Mouse (Mus musculus) heart, postnatal 14 days (tissue): ENCODE measurements around the gene Nfia. TPM values are rescaled to one million over a fixed set of nuclear protein-coding genes. Genes with fewer than 3 reads are reported as not detected.
A peak's percentile ranks its signal among the peaks of the same experiment; 100 is the strongest.

Experiments
- DNase-seq, 2 experiments: peaks; one replicate each; pipeline ENCODE4 v3.0.0; 2021 to 2022
- intact Hi-C: fragments of 180-260 bp; cut with DNase I; formaldehyde crosslinking; loops from one replicate; pipeline ENCODE4 v1.15.1; 2025
- total RNA-seq, 2 experiments: library from RNA; stranded (reverse); gene quantifications; 2 replicates each; pipeline ENCODE4 v1.2.3; 2021

Gene Nfia
- total RNA-seq, 2 experiments from 2014 or later, result 159 to 170 TPM

GRCm38 (mm10) chr4:97962856-97963255 lies 190.3 kb downstream of the Nfia start:
- no peak for DNase-seq
- intact Hi-C loops, result no loop called here

GRCm38 (mm10) chr4:97963951-97964350 lies 191.4 kb downstream of the Nfia start:
- intact Hi-C loops, result no loop called here
- no peak for DNase-seq

DNA sequence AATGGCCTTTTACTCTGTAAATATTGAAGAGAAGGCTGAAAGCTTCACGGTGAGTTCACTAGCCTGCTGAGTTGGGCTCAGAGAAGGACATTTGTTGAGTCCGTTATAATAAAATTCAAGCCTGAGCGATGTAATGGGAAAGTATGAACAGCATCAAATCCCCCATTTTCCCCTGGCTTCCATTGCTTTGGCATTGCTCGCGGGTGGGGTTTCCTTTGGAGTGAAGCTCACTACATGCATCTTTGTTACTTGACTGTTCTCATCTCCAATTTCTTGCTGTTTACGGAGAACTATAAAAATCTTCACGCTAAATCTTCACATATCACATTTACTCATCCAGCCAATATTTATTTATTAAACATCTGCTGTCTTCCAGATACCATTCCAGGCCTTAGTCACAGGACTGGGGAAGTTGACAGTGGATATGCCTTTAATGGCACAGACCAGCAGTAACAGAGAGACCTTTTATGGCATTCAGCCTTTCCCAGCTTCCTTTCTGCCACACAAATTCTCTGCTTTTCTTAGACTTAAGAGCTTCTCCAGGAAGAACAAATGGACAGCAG lies 196.3 kb downstream of the Nfia start:
- DNase-seq, result no peak

GRCm38 (mm10) chr4:97973064-97973463 lies 200.5 kb downstream of the Nfia start:
- intact Hi-C loops, result no loop called here
- DNase-seq, result no peak

More for the DNA sequence above, 196.3 kb downstream of the Nfia start:
- intact Hi-C loops, result no loop called here

DNA sequence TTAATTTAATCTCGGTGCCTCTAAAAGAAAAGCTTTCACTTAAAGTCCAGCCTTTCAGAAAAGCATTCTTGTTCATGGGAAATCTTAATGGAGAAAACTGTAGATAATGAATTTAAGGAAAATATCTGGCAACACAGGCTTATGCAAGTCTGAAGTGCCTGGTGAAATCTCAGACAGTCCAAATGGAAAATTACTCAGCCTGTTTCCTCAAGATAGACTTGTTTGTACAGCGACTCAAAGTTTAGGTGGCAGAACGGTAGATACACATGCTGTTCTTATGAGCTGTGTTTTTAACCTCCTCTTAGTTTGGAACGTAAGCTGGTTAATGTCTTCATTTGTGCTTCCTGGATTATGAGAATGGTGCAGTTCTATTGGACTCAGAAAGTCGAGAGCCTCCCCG lies 201.5 kb downstream of the Nfia start:
- DNase-seq, result no peak
- intact Hi-C loops, result no loop called here

DNA sequence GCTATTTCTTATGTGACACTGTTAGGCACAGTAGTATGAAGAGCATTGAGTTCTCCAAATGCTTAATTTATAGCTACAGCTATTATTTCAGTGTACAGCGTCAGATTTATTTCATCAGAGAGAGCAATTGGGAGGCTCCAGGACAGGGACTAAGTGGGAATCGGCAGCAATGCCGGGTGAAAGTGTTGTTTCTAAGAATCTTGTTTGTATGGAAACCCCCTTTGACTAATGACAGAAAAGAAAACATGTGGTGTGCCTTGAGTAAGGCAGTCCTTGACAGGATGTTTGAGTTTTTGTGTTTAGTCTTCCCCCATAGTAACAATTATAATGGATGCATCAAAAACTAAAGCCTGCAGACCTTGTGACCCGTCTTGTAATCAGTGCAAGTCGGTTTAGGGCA lies 204.4 kb downstream of the Nfia start:
- intact Hi-C loops, result no loop called here
- no peak for DNase-seq

DNA sequence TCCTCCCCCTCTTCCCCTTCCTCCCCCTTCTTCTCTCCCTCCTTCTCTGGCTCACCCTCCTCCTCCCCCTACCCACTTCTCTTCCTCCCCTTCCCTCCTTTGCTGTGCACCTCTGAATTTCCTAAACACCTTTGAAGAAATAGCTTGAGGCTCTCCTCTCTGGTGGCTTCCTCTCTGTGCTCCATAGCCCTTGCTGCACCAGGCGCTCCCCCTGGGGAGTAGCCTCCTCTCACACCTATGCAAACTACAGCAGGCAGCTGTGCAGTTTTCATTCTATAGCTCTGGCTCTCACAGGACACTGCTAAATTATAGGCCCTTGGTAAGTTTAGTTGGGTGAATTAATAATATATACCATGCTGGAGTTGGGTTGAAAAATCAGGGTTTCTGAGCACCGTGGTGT lies 211.8 kb downstream of the Nfia start:
- intact Hi-C loops, result no loop called here
- DNase-seq, result no peak

- intact Hi-C loops, result loop anchor here (2.0 kb wide), 1 partner anchor 15 kb away; no protein-coding TSS in a partner anchor
- no peak for DNase-seq
These were observed 213.7 kb downstream of the Nfia start for GRCm38 (mm10) chr4:97986056-97986734.

DNA sequence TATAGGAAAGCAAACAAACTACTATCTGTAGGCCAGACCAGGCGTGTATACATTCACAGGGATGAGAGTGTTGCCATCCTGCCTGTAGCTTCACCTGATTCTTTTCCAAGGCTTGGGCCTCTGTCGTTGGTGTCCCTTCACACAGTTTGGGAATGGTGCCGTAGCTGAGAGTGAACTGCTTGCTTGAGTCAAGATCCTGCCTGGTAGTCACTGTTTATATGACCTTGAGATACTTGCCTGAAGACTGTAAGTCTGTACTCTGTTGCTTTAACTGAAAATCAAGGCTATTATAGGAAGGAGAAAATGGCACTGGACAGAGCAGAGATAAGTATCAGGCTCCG lies 214.2 kb downstream of the Nfia start:
- intact Hi-C loops, result loop anchor here (2.0 kb wide), 1 partner anchor 16 kb away; no protein-coding TSS in a partner anchor
- no peak for DNase-seq

- DNase-seq, result no peak
- intact Hi-C loops, result no loop called here
These were observed 216.2 kb downstream of the Nfia start for GRCm38 (mm10) chr4:97988703-97989102.

DNA sequence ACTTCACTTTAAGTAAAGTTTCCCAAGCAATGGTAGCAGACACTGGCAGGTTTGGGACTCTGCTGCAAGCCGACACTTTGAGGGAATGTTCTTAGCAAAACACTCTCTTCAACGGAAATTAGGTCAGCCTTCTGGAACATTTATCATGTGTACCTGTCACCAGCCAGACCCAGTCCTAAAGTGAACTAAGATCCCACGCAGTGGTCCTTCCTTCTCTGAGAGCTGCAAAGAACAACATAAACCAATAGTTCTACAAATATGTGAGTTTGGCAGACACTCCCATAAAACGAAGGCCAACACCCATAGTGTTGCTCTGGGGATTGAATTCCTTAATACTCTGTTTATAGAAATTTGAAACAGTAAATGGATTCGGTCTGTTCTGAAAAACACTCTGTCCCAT lies 217.9 kb downstream of the Nfia start:
- intact Hi-C loops, result no loop called here
- peak; percentile 15 to 53 for DNase-seq

DNA sequence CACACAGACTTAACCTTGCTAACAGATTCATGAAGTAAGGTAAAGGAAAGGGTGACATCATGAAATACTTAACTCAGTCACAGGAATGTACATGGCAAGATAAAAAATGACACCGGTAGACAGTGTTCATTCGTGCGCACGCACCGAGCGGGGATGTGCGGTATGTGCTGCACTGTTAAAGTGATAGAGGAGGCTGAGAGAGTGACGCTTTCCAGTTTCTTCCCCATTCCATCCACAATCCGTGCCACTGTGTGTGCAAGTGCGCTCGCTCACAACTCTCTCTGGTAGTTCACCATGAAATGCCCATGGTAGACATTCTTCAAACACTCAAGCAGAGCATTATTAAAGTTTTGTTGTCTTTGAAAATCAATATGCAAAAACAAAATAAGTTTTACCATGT lies 218.9 kb downstream of the Nfia start:
- no peak for DNase-seq
- intact Hi-C loops, result no loop called here

- intact Hi-C loops, result no loop called here
These were observed 219.3 kb downstream of the Nfia start for GRCm38 (mm10) chr4:97991880-97992279.

DNA sequence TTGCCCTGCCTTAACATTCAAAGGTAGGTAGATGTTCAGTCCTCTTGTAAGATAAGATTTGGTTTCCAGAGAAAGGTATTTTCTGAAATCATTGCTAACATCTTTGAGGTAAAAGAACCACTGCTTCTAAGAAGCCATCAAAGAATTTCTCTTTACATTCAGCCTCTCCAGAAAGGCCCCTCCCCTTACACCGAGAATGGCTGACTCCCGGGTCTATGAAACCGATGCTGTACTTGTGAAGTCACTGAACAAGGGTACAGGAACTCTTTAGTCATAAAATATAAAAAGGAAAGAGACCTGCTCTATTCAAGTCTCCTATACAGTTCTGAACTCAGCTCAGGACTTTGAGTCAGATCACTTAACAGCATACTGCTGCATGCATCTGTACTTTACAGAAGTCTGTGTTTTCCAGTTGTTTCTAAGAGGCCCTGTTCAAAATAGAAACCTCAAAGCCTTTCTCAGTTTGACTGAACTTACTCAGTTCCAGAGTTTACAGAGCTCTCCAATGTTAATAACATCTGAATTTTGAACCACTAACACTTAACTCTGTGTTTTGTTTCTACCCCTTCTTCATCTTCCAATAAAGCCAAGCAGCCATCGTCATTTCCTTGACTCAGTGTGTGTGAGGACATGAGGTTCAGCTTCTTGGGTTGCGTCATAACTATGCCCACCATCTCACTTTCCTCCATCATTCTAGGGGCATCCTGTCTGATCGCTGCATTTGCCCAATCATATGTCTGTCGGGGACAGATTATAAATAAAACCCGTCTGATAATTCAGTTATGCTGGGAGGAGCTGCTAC lies 223.6 kb downstream of the Nfia start:
- intact Hi-C loops, result no loop called here
- no peak for DNase-seq

More at GRCm38 (mm10) chr4:97991880-97992279, 219.3 kb downstream of the Nfia start:
- no peak for DNase-seq

DNA sequence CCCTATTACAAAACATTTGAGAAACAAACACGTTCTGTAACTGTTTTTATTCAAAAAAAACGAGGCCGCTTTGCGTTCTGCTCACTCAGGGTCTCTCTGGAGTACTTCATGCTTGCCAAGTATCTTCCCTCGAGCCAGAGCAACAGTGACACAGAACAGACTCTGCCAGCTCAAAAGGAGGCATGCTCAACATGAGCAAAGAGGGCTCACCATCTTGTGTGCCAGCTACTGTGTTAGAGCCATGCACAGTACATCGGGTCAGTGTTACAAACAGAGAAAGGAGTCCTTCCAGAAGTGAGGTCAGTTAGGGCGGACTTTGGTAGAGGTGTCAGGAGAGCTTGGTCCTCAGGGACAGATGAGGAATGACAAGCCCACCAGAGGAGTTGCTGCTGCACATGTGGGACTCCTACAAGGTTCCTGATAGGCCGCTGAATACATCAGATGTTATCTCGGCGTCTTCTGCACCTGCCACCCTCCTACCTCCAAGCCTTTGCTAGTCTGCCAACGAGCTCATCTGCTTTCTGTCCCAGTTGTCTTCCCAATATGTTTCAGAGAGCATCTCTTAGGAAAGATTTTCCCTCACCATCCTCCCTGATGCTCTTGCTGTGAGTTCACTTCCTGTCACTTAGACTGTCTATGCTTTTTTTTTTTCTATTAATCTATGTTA lies 224.8 kb downstream of the Nfia start:
- peak; percentile 8 to 20 for DNase-seq
- intact Hi-C loops, result no loop called here

- intact Hi-C loops, result loop anchor here (5.0 kb wide), 2 partner anchors 135 to 320 kb away; no protein-coding TSS in a partner anchor
- DNase-seq, result no peak
These were observed 229.7 kb downstream of the Nfia start for GRCm38 (mm10) chr4:98002206-98002605.

DNA sequence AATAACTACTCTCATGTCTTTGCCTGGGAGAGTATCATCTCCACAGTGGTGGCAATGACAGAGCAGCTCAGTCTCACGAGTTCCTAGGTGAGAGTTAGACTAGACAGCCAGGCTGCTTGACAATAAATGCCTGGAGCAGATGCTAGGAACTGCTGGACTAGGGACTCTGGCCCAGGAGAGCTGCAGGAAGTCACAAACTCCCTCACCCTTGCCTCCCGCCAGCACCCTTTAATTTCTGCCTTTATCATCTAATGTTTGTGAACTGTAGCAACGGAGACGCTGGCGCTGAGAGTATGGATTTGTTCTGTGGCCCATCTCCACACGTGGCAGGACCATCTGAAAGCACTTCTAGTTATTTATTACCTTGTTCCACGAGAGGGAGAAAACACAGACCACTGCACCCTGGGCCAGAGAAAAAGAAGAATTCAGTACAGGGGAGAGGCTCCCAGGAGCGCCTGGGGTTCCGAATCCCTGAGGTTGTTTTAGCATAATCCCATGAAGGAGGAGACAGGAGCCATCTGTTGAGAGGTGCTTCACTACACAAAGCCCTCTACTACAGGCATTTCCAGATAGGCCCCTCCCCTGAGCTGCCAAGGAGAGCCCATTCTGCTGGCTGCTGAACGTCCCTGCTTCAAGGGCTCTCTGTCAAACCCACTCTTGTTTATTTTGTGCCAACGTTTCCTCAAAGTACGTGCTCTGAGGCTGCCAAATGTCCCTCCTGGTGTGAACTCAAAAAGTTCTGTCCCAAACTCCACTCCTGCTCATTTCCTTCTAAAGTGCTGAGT lies 231.0 kb downstream of the Nfia start:
- DNase-seq, result peak; percentile 16 to 29
- intact Hi-C loops, result loop anchor here (2.0 to 5.0 kb wide), 5 partner anchors 79 to 319 kb away; partner anchors contain the start of gene E130114P18Rik

DNA sequence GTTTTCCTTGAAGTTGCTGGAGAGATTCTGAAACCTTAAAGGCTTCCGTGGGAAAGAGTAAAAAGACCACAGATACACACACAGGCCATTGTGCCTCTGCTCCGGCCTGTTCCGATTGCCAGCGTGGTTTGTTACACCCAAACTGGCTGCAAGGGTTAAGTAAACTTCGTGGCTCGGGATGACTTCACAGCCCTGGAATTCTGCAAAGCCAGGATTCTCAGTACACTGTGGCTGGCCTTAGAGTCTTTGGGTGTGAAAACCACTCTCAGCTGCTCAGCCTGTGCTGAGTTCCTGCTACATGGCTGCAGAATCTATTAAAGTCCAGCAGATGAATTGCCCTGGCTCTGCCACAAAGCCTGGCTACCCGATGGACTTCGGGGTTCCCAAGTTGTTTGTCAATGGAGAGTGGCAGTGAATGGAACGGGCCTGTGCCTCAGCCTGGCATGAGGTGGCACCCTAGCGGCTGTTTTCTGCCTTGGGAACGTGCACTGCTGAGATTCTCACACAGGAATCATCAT lies 231.6 kb downstream of the Nfia start:
- peak; percentile 50 to 70 for DNase-seq
- intact Hi-C loops, result loop anchor here (2.0 to 5.0 kb wide), 5 partner anchors 79 to 318 kb away; partner anchors contain the start of gene E130114P18Rik

- intact Hi-C loops, result loop anchor here (2.0 to 5.0 kb wide), 7 partner anchors 80 to 317 kb away; partner anchors contain the start of gene E130114P18Rik
- no peak for DNase-seq
These were observed 232.5 kb downstream of the Nfia start for GRCm38 (mm10) chr4:98004986-98005385.
